Mouse (Mus musculus) liver, embryonic 14 days (tissue): Measurements from ENCODE around the gene A030014E15Rik. TPM values are rescaled to one million over a fixed set of nuclear protein-coding genes. Genes with fewer than 3 reads are reported as not detected.

Source experiments
- polyA plus RNA-seq: library from polyadenylated mRNA; depleted of rRNA; stranded (reverse); fragments of >200 nt; gene quantifications from 2 replicates; pipeline ENCODE4 v1.2.3, GENCODE M21; 2012; rRNA removed

Gene A030014E15Rik
- polyA plus RNA-seq = 0.09 TPM in 2 replicates

DNA sequence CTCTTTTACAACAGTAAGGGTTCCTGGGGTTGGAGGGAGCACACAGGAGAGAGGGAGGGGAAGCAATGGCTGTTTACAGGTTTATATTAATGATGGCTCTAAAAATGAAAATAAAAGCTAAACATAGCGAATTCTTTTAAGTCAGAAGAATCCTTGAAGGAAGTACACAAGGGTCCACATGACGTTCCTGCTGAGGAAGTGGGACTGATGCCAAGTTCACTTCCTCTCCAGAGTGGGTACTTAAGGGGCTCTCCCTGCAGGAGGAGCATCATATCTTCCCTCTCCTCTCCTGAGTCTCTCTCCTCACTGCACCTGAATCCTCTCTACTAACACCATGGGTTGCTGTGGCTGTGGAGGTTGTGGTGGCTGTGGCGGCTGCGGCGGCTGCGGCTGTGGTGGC, at the start of gene A030014E15Rik:
TSS of gene A030014E15Rik (plus strand) at position 268 of the 400 bp plus-strand sequence.

GRCm38 (mm10) chr1:82913025-82913424, 11.7 kb upstream of the A030014E15Rik start, which contains the start of gene A030005L19Rik:
Gene A030005L19Rik, plus strand, starts transcription at chr1:82913325.

GRCm38 (mm10) chr1:82931326-82931725, 6.6 kb downstream of the A030014E15Rik start, which contains the start of gene Gm6217:
Gene Gm6217, minus strand, starts transcription at chr1:82931399.

GRCm38 (mm10) chr1:82943295-82943694, 18.6 kb downstream of the A030014E15Rik start, which contains the start of gene A030003K21Rik:
Gene A030003K21Rik, minus strand, starts transcription at chr1:82943388.

DNA sequence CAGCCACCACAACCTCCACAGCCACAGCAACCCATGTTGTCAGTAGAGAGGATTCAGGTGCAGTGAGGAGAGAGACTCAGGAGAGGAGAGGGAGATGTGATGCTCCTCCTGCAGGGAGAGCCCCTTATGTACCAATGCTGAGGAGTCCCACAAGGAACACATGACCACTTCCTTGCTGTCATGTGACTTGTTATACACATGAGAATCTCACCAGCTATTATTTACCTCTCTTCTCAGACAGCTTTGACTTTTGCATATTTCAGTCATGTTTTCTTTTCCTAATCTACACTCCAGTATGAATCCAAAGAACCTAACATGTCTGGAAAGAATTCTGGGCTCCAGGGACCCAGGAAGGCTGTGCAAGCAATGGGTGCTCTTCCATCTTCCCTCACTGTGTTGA, 31.2 kb downstream of the A030014E15Rik start, which contains the start of gene Gm7544:
TSS of gene Gm7544 (minus strand) at position 101 of the 400 bp plus-strand sequence.

GRCm38 (mm10) chr1:82959870-82960385, 35.2 kb downstream of the A030014E15Rik start, which contains the start of gene Gm47955:
Gene Gm47955, plus strand, starts transcription at chr1:82960286.

Other genes with a start within 250 kb of the A030014E15Rik start
- gene Mff, start 200.0 kb upstream of the A030014E15Rik start, polyA plus RNA-seq = 83.3 and 93.7 TPM in 2 replicates
- not detected in 2 replicates for gene Tm4sf20, start 156.5 kb upstream of the A030014E15Rik start, polyA plus RNA-seq
- not detected in 2 replicates for gene Gm47791, start 153.7 kb upstream of the A030014E15Rik start, polyA plus RNA-seq
- gene Agfg1, start 85.4 kb upstream of the A030014E15Rik start, polyA plus RNA-seq = 37.8 and 46.2 TPM in 2 replicates
- 1.8 and 2.1 TPM in 2 replicates for gene A030005L19Rik, start 11.6 kb upstream of the A030014E15Rik start, polyA plus RNA-seq
- not detected in 2 replicates for gene Gm6217, start 6.5 kb downstream of the A030014E15Rik start, polyA plus RNA-seq
- gene A030003K21Rik, start 18.5 kb downstream of the A030014E15Rik start, polyA plus RNA-seq = not detected in 2 replicates
- not detected in 2 replicates for gene Gm7544, start 31.1 kb downstream of the A030014E15Rik start, polyA plus RNA-seq
- gene Gm47955, start 35.4 kb downstream of the A030014E15Rik start, polyA plus RNA-seq = not detected in 2 replicates
- not detected in 2 replicates for gene Gm47959, start 75.6 kb downstream of the A030014E15Rik start, polyA plus RNA-seq
- gene Slc19a3, start 113.5 kb downstream of the A030014E15Rik start, polyA plus RNA-seq = 0.03 and 0.06 TPM in 2 replicates
- gene Krtap28-10, start 117.6 kb downstream of the A030014E15Rik start, polyA plus RNA-seq = not detected in 2 replicates
- not detected in 2 replicates for gene Gm47969, start 120.0 kb downstream of the A030014E15Rik start, polyA plus RNA-seq
- gene A030005K14Rik, start 134.5 kb downstream of the A030014E15Rik start, polyA plus RNA-seq = not detected in 2 replicates
- not detected in 2 replicates for gene Krtap28-13, start 136.0 kb downstream of the A030014E15Rik start, polyA plus RNA-seq
- gene Ccl20, start 191.8 kb downstream of the A030014E15Rik start, polyA plus RNA-seq = 0.05 and 0.09 TPM in 2 replicates
- gene Daw1, start 234.8 kb downstream of the A030014E15Rik start, polyA plus RNA-seq = 0.01 TPM in 1 of 2 replicates, not detected in the other